Mouse (Mus musculus) cerebellum, adult 2 months (tissue): ENCODE measurements around the gene Adcy10.

ENCODE experiments used
- CTCF ChIP-seq: fragments of 200-500 bp; IDR thresholded peaks from 2 replicates; pipeline ENCODE4 v1.5.1; 2011; ENCODE audit warnings: low read depth, mild to moderate bottlenecking, control low read depth, low read length, moderate library complexity, borderline replicate concordance; ENCODE audit not compliant: insufficient read depth
- POLR2A ChIP-seq: fragments of 200-500 bp; IDR thresholded peaks from 2 replicates; pipeline ENCODE4 v1.6.1; 2011; ENCODE audit warnings: low read length, control low read depth, borderline replicate concordance; ENCODE audit not compliant: insufficient read depth

GRCm38 (mm10) chr1:165587845-165588244 lies 102.9 kb downstream of the Adcy10 start:
- TF ChIP-seq CTCF (no peak), POLR2A (no peak)
